Mouse (Mus musculus) limb, embryonic 15.5 days (tissue): ENCODE measurements around the gene Gm9972. TPM values are rescaled to one million over a fixed set of nuclear protein-coding genes. Genes with fewer than 3 reads are reported as not detected.

Source experiments
- ATAC-seq: fragments of 200-750 bp; cut with Nextera tagmentation; 2 replicates; pipeline ENCODE4 v1.8.0; 2017; ENCODE audit warnings: low read depth, moderate TSS enrichment; ENCODE audit not compliant: insufficient number of reproducible peaks, low FRiP score, low TSS enrichment
- H3K27ac ChIP-seq: fragments of 300-500 bp; sonication (generic); 2 replicates; pipeline ENCODE4 v1.5.1; 2015; ENCODE audit warnings: moderate library complexity, mild to moderate bottlenecking, inconsistent platforms
- H3K27me3 ChIP-seq: fragments of 300-500 bp; sonication (generic); 2 replicates; pipeline ENCODE4 v1.6.1; 2015; ENCODE audit warnings: inconsistent platforms
- H3K36me3 ChIP-seq: fragments of 300-500 bp; sonication (generic); 2 replicates; pipeline ENCODE4 v1.6.1; 2015; ENCODE audit warnings: inconsistent platforms
- H3K4me1 ChIP-seq: fragments of 300-500 bp; sonication (generic); 2 replicates; pipeline ENCODE4 v1.6.1; 2015; ENCODE audit warnings: inconsistent platforms
- H3K4me2 ChIP-seq: fragments of 300-500 bp; sonication (generic); 2 replicates; pipeline ENCODE4 v1.6.1; 2015; ENCODE audit warnings: mild to moderate bottlenecking, inconsistent platforms
- H3K4me3 ChIP-seq: fragments of 300-500 bp; sonication (generic); 2 replicates; pipeline ENCODE4 v1.5.1; 2015; ENCODE audit warnings: mild to moderate bottlenecking, inconsistent platforms
- H3K9ac ChIP-seq: fragments of 300-500 bp; sonication (generic); 2 replicates; pipeline ENCODE4 v1.6.1; 2015; ENCODE audit warnings: inconsistent platforms
- H3K9me3 ChIP-seq: fragments of 300-500 bp; sonication (generic); 2 replicates; pipeline ENCODE4 v1.6.1; 2016; ENCODE audit warnings: inconsistent platforms
- WGBS: fragments of 180-500 bp; shearing (Covaris S2); methylation state at CpG from one replicate; pipeline ENCODE4 v1.1.7; 2015; 5-methylcytosine and 5-hydroxymethylcytosine counted together
- polyA plus RNA-seq: library from polyadenylated mRNA; unstranded; fragments of >200 nt; fragmentation: Nextera tagmentation; extraction: Ambion mirVana; gene quantifications from 2 replicates; pipeline ENCODE4 v1.2.1, GENCODE M21; 2015

Gm9972 gene
- 0.35 and 0.41 TPM in 2 replicates for polyA plus RNA-seq

DNA sequence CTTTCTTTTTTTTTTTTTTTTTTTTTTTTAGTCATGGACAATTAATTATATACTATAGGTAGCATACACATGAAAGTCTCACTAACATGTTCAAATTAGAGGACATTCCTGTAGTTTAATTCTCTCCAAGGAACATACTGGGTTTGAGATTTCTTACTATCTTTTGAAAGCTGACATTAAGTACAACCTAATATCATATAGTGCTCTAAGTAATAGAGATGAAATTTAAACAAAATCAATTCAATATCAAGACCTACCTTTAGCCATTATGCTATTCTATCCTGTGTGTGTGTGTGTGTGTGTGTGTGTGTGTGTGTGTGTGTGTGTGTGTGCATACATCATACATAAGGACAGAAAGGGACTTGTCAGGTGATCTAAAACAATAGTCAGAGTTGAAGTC, at the start of gene Gm9972:
Gm9972 (plus strand) TSS at position 301 of the 400 bp plus-strand sequence.
- H3K36me3 ChIP-seq, result no peaks in the 10 kb centered on the region
- no peak within 1 kb of the TSS for H3K27ac ChIP-seq
- no peaks in the 10 kb centered on the region for H3K4me1 ChIP-seq
- no peak within 1 kb of the TSS for H3K4me3 ChIP-seq
- no peaks in the 10 kb centered on the region for H3K9me3 ChIP-seq
- no peaks in the 10 kb centered on the region for H3K27me3 ChIP-seq
- no peak within 1 kb of the TSS for H3K9ac ChIP-seq
- no peak within 1 kb of the TSS for H3K4me2 ChIP-seq
- ATAC-seq, result no peak

DNA sequence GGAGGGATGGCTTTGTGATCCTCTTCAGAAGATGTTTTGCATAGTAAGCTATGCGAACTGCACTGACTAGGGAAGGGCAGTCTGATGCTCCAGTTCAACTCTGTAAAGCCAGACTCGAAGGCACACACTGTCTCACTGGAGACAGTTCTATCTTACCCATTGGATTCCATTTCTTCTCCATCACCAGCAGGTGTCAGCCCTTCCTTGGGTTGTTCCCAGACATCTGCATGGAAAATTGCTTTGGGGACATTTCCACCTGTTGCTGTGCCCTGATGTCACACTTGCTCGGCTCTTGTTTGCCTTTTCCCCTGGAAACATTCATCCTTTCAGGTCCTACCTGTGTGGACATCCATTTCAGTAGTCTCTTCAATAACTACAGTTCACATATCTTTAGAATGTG, 36.4 kb upstream of the Gm9972 start:
- H3K9me3 ChIP-seq, result no peaks in the 10 kb centered on the region
- no peak overlapping the region for H3K4me3 ChIP-seq
- WGBS, result 46% methylated on average over 3 of the region's 3 CpGs
- ATAC-seq, result no peak
- H3K27me3 ChIP-seq, result no peaks in the 10 kb centered on the region
- no peak overlapping the region for H3K27ac ChIP-seq
- no peaks in the 10 kb centered on the region for H3K36me3 ChIP-seq
- H3K4me2 ChIP-seq, result no peak overlapping the region
- no peak overlapping the region for H3K9ac ChIP-seq
- no peaks in the 10 kb centered on the region for H3K4me1 ChIP-seq

DNA sequence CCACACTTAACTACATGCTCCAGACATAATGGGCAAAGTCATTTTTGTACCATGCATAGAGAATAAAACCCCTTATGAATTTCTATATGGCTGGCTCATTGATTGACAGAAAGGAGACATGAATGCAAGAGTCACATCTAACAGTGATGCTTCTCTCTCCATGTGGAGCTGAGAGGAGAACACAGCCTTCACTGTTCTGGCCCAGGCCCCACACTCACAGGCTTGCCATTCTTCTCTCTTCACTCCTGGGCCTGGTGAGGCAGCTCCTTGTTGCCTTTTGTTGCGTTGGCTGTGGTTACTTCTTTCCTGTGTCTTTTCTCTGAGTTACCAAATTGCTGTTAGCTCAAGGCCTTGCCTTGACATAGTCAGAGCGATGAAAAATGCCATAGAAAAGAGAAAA, 23.6 kb upstream of the Gm9972 start:
- Histone ChIP-seq H3K4me1 (no peaks in the 10 kb centered on the region), H3K9me3 (no peaks in the 10 kb centered on the region), H3K36me3 (no peaks in the 10 kb centered on the region), H3K27me3 (no peaks in the 10 kb centered on the region), H3K4me3 (no peak overlapping the region), H3K9ac (no peak overlapping the region), H3K27ac (no peak overlapping the region), H3K4me2 (no peak overlapping the region)
- 73% methylated on average over 2 of the region's 2 CpGs for WGBS
- no peak for ATAC-seq

DNA sequence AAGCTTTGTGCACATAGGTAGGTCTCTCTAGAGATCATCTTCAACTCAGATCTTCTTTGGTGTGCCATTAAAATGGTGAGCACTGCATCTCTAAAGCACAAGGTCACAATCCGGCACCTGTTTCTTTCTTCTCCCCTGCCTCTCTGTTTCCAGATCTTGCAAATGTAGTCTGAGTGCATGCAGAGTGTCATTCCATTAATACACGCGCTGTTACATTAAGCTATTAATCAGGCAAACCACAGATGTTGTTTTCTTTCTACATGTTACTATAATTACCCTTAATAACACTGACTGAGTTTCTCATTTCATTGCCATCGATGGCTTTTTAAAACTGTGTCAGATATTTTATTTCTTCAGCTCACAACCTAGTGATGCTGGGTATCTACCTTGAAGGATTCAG, 22.6 kb upstream of the Gm9972 start:
- Histone ChIP-seq H3K27ac (no peak overlapping the region), H3K36me3 (no peaks in the 10 kb centered on the region), H3K9ac (no peak overlapping the region), H3K4me2 (no peak overlapping the region), H3K9me3 (no peaks in the 10 kb centered on the region), H3K4me3 (no peak overlapping the region), H3K4me1 (no peaks in the 10 kb centered on the region), H3K27me3 (no peaks in the 10 kb centered on the region)
- WGBS, result 42% methylated on average over 4 of the region's 4 CpGs
- ATAC-seq, result no peak

DNA sequence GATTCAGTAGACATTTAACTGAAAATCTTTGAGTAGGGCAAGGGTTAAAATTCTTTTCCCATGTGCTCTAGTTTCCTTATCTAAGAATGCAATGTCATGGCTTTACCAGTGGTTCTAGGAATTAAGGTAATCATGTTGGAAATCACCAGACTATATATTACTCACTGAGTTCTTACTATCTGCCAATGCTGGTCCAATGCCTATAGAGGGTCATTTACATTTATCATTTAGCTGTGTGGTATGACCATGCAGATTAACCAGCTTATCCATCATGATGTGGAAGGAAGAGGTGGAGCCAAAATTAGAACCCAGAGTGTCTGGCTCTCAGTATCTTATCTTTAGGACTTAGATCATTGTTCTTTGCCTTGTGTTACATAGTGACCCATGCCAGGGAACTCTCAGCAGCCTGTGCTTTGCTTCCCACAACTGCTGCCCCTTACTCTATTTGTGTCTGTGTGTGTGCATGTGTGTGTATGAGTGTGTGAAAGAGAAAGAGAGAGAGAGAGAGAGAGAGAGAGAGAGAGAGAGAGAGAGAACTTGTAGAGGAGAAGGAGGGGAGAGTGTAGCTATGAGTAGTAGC, 12.3 kb upstream of the Gm9972 start:
- Histone ChIP-seq H3K4me3 (no peak overlapping the region), H3K36me3 (no peaks in the 10 kb centered on the region), H3K27me3 (no peaks in the 10 kb centered on the region), H3K27ac (no peak overlapping the region), H3K4me1 (no peaks in the 10 kb centered on the region), H3K9me3 (no peaks in the 10 kb centered on the region), H3K9ac (no peak overlapping the region), H3K4me2 (no peak overlapping the region)
- no peak for ATAC-seq

DNA sequence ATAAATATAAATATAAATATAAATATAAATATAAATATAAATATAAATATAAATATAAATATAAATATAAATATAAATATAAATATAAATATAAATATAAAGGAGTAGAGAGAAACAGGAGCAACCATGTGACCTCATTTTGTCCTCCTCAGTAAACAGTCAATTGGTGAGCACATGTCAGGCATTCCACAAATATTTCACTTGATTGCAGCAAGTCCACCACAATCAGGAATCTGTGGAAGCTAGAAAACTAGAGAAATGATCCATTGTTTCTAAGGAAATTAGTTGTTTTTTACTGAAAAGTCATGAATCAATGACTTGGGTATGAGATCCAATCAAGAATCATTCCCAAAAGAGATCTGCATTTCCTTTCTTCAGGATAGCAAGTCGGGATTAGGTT, 5.7 kb upstream of the Gm9972 start:
- no peak overlapping the region for H3K4me2 ChIP-seq
- no peaks in the 10 kb centered on the region for H3K36me3 ChIP-seq
- H3K27ac ChIP-seq, result no peak overlapping the region
- no peak overlapping the region for H3K4me3 ChIP-seq
- ATAC-seq, result no peak
- H3K9me3 ChIP-seq, result no peaks in the 10 kb centered on the region
- no peak overlapping the region for H3K9ac ChIP-seq
- 58% methylated on average over 1 of the region's 1 CpGs for WGBS
- no peaks in the 10 kb centered on the region for H3K27me3 ChIP-seq
- H3K4me1 ChIP-seq, result no peaks in the 10 kb centered on the region

DNA sequence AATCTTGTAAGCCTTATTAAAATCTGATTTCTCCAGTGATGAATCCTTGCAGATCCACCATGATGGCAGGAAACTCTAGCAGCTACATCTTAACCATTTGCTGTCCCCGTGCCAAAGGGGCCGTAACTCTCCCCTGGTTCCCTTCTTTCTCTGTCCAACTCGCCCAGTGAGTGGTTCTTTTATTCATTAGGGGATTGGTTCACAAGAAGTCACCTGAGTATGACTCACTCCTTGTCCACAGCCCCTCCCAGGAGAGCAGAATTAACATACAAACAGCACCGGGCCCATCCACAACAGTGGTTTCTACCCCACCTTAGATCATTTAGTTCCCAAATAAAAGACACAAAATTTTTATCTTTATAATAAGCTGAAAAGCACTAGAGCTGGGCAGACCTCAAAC, 3.4 kb upstream of the Gm9972 start:
- Histone ChIP-seq H3K36me3 (no peaks in the 10 kb centered on the region), H3K27me3 (no peaks in the 10 kb centered on the region), H3K9ac (no peak overlapping the region), H3K27ac (no peak overlapping the region), H3K4me1 (no peaks in the 10 kb centered on the region), H3K4me3 (no peak overlapping the region), H3K4me2 (no peak overlapping the region), H3K9me3 (no peaks in the 10 kb centered on the region)
- no peak for ATAC-seq
- WGBS, result 73% methylated on average over 4 of the region's 4 CpGs

DNA sequence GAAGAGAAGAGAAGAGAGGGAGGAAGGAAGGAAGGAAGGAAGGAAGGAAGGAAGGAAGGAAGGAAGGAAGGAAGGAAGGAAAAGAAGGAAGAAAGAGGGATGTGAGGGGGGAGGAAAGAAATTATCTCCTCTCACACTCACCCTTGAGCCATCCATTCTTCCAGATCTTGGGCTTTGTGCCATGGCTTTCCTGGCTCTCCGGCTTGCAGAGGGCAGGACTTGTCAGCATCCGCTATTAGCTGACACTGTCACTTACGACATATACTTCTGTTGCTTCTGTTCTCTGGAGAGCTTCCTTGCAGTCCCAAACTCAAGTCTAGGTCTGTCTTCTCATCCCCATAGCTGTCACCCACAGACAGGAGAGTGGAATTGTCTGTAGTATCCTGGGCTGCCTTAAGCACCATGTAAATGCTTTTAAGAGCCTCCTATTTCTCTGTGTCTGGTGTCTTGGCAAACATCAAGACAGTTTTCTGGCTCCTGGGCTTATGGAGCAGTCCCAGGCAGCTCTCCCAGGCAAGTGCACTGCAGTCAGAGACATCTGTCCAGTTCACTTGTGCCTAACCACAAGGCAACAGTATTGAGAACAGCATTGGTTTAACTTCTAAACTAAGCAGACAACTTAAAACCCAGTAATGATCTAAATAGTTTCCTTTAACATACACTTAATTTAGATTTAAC, 10.5 kb downstream of the Gm9972 start:
- Histone ChIP-seq H3K9me3 (no peaks in the 10 kb centered on the region), H3K4me1 (no peaks in the 10 kb centered on the region), H3K9ac (no peak overlapping the region), H3K36me3 (no peaks in the 10 kb centered on the region), H3K4me2 (no peak overlapping the region), H3K4me3 (no peak overlapping the region), H3K27ac (no peak overlapping the region), H3K27me3 (no peaks in the 10 kb centered on the region)
- WGBS, result 83% methylated on average over 3 of the region's 3 CpGs
- no peak for ATAC-seq

DNA sequence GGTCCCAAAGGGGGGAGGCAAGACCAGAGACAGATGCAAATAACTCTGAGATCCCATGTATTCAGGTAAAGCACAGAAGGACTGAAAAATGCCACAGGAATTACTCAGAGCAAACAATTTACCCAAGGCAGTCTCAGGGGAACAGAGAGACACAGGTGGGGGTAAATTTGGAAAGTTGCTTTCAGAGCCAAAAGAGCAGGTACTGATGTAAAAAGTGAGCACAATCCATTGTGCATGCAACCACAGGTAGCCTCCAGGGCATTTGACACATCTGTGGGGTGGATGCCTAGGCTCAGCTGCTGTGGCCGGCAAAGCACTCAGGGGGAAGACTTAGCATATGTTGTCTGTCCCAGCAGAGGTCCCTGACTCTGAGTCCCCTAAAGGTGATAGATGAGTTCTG, 13.8 kb downstream of the Gm9972 start:
- WGBS, result 15% methylated on average over 1 of the region's 1 CpGs
- Histone ChIP-seq H3K36me3 (no peaks in the 10 kb centered on the region), H3K9me3 (no peaks in the 10 kb centered on the region), H3K4me2 (no peak overlapping the region), H3K27me3 (no peaks in the 10 kb centered on the region), H3K4me3 (no peak overlapping the region), H3K4me1 (no peaks in the 10 kb centered on the region), H3K9ac (no peak overlapping the region), H3K27ac (no peak overlapping the region)
- no peak for ATAC-seq

DNA sequence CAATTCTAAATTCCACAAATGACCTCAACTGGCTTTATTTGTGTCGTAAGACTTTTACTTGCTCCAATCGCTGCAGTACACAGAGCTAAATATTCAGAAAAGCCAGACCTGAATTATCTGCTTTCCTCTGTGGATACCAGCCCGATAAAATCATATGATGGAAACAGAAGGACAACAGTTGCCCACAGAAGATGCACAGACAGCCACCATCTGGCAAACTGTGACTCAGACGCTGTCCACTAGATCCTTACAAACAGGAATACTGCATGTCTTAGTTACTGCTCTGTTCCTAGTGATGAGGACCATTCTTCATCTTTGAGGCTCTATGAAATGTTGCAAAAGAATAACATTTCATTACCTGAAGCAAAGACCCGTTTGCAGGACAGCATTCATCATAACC, 19.4 kb downstream of the Gm9972 start:
- no peak overlapping the region for H3K9ac ChIP-seq
- 87% methylated on average over 5 of the region's 5 CpGs for WGBS
- ATAC-seq, result no peak
- H3K4me1 ChIP-seq, result no peaks in the 10 kb centered on the region
- no peaks in the 10 kb centered on the region for H3K9me3 ChIP-seq
- H3K4me2 ChIP-seq, result no peak overlapping the region
- H3K27ac ChIP-seq, result no peak overlapping the region
- no peaks in the 10 kb centered on the region for H3K36me3 ChIP-seq
- H3K4me3 ChIP-seq, result no peak overlapping the region
- no peaks in the 10 kb centered on the region for H3K27me3 ChIP-seq

DNA sequence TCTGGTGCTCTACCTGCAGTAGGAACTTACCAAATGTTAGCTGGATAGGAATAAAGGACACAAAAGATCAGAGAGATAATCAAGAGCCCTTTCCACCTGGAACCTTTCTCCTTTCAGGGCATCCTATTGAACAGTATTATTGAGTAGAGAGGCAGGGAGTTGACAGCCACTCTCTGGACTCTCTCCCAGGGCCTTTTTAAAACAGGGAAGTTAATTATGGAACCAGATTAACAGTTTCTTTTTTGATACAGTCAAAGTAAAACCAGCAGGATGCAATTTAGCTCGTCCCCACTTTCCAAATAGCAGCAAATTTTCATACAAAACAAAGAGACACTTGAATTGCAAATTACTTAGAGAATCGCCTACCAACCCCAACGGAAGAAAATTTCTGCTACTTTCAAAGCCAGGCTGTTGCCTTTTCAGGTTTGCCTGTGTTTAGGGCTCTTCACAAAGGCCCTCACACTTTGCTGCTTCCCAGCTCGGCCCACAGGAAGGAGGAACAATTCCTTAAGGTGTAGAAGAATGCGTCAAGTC, 24.0 kb downstream of the Gm9972 start:
- ATAC-seq, result no peak
- H3K4me1 ChIP-seq, result no peaks in the 10 kb centered on the region
- no peak overlapping the region for H3K9ac ChIP-seq
- H3K9me3 ChIP-seq, result no peaks in the 10 kb centered on the region
- H3K4me2 ChIP-seq, result no peak overlapping the region
- H3K27me3 ChIP-seq, result no peaks in the 10 kb centered on the region
- H3K4me3 ChIP-seq, result no peak overlapping the region
- H3K27ac ChIP-seq, result no peak overlapping the region
- H3K36me3 ChIP-seq, result no peaks in the 10 kb centered on the region
- 33% methylated on average over 5 of the region's 5 CpGs for WGBS

DNA sequence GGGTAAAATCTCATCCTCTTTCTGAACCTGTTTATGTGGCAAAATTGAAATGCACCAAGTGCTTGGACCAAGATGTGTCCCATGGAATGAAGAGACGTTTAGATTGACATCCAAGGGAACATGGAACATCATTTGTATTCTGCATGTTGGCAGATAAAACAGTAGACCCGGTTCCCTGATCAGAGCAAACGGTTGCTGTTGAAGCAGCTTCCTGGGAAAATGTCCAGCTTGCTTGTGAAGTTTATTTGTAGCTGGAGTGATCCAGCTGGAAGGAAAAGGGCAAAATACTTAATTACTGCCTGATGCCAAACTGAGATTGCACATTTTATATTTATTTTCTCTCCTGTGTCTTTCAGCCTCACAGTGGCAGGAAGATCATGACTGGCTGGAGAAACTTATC, 26.7 kb downstream of the Gm9972 start:
- H3K4me1 ChIP-seq, result no peaks in the 10 kb centered on the region
- no peak overlapping the region for H3K27ac ChIP-seq
- no peak overlapping the region for H3K4me2 ChIP-seq
- no peak overlapping the region for H3K9ac ChIP-seq
- no peak overlapping the region for H3K4me3 ChIP-seq
- H3K27me3 ChIP-seq, result no peaks in the 10 kb centered on the region
- 61% methylated on average over 3 of the region's 3 CpGs for WGBS
- H3K9me3 ChIP-seq, result no peaks in the 10 kb centered on the region
- no peak for ATAC-seq
- H3K36me3 ChIP-seq, result no peaks in the 10 kb centered on the region
